Mouse (Mus musculus): ENCODE data around the gene Wdr66.

GRCm38 (mm10) chr5:123370049-123370448, 118.1 kb downstream of the Wdr66 start:
- TF ChIP-seq EP300 (IDR thresholded peaks at IDR 0.05; ENCODE audit: low read depth) (no peak), CTCF (IDR thresholded peaks at IDR 0.05; ENCODE audit: low read depth) (no peak)
